Mouse (Mus musculus) kidney, postnatal 14 days (tissue): ENCODE results near the gene Txn1.

Source experiments
- DNase-seq: peaks from one replicate; pipeline ENCODE4 v3.0.0; 2022; ENCODE audit warnings: mixed read lengths

Gene Txn1

DNA sequence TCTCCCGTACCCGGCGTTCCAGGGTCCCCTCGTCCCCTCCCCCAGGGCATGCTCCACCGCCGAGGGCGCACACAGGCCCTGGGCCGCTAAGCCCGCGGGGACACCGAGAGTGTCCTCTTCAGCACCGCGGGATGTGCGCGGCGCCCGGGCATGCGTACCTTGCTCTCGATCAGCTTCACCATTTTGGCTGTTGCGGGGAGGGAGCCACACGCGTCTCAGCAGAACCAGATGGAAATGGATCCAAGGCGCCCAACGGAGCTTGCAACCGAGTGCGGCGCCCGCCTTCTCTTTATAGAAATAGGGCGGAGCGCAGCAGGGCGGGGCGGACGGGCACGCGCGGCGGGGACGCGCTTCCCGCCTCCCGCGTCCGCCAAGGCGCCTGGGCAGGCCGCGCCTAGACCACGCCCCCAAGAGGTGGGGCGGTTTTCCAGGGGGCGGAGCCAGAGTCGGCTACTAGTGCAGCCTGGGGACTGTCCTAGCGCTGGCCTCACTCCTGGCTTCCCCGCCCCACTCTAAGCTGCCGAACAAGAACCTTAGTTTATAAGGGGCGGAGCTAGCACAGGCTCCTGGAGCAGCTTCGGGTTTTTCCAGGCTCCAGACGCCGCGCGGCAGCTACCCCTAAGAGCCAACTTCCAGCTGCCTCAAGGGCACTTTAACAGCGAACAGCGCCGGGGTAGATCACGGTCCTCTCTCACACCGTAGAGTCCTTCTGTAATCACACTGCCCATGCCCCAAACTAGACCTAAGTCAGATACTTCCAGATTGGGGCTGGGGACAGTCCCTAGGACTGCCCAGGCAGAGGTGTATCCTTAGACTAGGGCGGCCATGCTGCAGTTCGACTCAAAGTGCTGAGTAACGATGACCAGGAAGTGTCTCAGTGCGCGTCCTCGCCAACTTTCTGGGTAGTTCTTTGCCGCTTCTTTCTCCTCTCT lies at the start of gene Txn1:
Gene Txn1, minus strand, starts transcription at position 383 of the 932 bp plus-strand sequence.
- DNase-seq = peak; percentile 99

DNA sequence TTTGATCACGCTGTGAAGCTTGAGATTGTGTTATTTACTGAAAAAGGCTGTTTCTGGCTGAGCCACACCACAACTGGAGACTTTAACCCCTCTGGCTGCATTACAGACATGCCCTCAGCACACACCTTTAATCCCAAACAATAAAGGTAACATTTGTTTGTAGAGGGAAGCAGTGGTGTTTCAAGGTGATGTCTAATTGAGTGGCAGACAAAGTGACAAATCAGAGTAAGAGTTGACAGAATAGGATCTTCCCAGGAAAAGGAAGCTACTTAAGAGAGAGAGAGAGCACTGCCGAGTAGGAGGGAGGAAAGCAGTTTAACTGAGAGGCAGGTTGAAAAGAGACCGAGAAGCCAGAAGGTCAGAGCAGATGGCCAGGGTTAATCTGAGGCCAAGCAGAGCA lies 47.3 kb upstream of the Txn1 start:
- no peak for DNase-seq

DNA sequence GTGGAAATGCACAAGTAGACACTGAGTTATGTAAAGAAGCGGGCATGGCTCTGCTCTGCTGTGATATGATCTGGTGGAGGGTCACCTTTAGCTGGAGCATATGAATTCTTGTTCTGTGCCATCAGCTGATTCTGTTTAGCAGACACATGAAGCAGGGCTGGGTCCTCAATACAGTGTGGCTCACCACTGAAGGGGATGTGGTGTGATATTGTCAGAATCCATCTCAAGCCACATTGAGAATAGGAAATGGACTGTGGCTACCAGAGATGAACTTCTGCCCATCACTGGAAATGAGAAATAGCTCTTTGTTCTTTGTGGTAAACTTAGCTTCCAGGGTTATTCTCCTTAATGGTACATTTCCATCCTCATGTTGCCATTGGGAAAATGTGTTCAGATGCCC lies 35.2 kb upstream of the Txn1 start:
- no peak for DNase-seq

DNA sequence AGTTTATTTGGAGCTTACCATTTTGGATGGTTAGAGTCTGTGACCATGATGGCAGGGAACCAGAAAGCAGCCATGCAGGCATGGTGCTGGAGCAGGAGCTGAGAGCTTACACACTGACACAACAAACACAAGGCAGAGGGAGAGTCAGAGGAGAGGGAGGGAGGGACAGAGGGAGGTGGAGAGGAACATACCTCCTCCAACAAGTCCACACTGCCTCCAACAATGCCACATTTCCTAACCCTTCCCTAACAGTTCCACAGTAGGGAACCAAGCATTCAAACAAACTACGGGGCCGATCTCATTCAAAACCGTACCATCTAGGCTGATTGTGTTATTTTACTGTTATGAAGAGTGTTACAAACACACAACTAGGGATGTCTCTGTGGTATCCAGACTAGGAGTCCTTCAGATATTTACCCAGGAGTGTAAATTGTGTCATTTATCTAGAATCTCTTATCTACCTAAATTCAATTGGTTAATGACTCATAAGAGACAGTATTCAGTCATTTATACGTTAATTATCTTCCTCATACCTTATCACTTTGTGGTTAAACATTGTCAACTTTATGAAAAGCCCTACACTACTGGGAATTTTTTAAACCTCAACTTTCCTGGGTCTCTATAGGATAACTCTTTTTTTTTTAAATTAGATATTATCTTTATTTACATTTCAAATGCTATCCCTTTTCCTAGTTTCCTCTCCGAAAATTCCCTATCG lies 18.3 kb upstream of the Txn1 start:
- no peak for DNase-seq

DNA sequence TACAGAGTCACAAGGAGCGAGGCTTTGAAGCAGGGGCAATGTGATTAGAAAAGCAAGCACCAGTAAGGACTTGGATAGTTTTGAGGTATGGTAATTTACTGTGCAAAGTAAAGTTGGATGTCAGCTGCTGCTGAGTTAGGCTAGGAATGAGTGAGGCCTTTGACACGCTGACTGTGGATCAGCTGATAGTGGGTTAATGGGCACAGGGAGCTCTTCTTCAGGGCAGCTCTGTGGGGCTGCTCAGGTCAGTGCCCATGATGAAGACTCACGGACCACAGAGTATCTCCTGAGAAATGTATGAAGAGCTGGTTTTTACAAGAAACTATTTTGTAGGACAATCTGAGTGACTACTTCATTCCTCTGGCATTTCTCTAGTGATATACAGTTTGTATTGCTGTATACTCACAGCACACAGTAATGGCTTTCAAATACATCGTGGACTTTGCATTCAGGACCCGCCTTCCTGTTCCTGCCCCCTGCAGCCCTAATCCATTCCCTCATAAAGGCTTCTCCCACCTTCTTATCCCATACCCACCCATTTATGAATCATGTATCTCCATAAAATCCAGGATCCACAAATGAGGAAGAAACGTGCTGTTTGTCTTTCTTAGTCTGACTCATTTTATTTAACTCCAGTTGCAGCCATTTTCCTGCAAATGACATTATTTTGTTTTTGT lies 17.5 kb upstream of the Txn1 start:
- DNase-seq = no peak

DNA sequence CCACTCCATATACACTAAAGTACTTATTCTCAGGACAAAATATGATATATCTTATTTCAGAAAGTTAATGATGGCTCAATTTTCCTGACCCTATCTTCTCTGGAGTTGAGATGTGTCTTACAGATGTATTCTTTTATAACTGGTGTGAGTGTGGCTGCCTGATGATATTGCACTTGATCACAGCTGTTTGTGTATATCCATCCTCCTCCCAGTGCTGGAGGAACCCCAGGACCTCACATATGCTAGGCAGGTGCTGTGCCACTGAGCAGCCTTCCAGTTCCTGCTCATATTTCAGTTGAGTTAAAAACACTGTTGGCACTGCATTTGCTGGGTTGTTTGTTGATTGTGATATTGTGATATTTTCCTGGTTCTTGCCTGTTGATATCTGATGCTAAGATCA lies 14.1 kb upstream of the Txn1 start:
- DNase-seq = no peak

DNA sequence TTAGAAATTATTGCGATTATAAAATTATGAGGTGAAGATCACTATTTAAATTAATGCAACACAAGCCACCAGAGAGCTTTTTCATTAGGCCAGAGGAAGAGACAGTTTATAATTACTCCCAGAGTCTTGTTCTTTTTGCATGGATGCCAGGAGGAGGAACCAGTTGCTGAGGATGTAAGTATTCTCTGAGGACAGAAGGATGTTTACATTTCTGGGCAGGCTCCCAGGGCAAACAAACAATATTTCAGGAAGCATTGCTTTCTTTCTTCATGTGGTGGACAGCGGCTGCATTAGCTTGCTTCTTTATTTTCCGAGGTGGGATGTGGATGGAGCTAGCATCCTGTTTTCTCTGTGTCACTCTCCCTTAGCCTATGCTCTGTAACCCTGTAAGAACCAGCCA lies 11.0 kb upstream of the Txn1 start:
- no peak for DNase-seq

DNA sequence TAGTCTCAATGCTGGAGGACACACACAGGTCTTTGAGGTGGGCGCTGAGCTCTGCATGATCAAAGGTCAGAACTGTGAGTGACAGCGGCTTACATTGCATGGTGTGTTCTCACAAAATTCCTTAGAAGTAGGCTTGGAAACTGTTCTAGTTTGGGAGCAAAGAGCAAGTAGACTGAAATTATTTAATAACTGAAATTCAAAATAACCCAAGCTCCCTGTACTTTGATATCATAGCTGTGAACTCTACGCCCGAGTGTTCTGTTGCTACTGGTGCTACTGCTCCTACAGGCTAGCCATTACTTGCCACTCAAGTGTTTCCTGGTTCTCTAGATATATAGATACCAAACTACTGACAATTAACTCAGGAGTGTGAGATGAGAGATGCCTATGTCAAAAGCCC lies 9.3 kb upstream of the Txn1 start:
- DNase-seq = no peak

DNA sequence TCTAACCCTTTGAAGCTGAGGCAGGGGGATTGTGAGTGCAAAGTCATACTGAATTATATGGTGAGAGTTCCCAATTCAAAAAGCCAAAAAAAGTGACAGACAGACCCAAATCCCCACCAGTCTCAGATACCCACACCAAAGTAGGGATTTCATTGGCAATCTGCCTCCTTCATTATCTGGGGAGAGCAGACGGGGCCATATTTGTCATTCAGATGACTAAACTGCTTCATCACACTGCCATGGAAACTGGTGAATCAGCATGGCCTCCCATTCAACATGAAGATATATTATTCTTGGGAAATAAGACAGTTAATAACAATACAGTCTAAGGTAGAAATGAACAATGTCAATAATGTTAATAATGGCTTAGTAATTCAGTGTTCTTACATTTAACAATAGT lies 7.9 kb upstream of the Txn1 start:
- DNase-seq = no peak

DNA sequence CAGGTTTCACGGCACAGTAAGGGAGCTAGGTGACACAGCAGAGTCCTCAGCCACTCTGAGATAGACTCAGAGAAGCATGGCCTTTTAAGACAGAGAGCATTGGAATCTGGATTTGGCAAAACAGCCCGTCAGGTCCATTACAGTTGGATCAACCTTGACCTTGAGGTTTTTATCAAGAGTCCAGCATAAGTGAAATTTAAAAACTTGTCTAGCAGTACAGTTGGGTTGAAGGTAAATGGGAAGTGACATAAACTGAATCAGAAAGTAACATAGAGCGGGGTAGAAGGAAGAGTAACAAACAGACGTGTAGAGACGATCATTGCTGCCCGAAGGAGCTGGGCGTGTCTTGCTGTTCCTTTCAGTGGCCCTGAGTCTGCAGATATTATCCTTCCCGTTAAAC lies 2.8 kb upstream of the Txn1 start:
- no peak for DNase-seq

DNA sequence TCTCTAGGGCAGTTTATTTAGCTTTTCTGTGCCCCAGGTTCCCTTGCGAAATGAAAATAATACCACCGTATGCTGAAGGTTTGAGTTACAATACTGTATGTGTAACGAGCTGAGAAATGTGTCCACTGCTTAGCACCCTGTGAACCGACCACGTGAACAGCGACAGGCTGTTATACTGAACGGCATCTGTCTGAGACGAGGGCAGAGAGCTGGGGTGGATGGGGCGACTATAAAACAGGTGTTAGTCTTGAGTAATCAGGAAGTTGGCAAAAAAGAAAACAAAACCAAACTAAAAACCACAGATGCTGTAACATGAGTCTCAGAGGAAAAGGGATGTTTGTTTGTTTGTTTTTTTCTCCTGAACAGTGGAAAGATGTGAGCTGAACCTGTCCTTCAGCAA lies 1.9 kb upstream of the Txn1 start:
- no peak for DNase-seq

DNA sequence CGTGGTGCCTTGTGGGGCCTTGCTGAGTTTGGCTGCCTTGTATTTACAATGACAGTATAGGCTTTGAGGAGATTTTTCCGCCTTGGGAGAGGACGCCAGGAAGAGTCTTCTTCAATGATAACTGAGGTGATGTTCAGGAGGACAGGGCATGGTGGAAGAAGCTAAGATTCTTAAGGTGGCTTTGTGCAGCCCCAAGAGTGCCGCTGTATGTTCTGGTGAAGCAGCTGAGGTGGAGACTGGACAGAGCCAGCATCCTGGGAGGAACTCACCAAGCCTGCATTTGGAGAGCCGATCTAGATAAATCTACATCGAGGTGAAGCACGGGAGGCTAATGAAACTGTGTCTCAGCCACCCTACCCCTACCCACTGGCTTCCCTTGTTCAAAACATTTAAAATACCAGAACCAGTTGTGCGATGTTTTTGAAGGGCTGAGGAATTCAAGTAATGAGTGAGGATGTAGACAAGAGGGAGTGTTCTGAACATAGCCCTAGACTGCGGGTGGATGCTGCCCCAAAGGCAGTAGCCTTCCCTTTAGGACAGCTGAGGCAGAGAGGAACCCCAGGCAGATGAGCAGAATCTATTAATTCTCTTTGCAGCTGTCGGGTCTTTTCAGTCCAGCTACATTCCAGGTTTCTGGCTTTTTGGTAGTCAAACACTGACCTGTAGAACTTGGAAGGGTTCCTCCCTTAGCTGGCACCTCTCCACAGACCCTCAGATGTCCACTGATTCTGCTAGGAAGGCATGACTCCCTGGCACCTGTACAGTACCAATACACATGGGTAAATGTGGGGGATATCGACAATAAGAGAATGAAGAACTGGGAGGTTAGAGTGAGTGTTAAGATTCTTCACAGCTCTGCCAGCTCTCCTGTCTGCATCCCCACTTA lies 1.2 kb upstream of the Txn1 start:
- DNase-seq = no peak

DNA sequence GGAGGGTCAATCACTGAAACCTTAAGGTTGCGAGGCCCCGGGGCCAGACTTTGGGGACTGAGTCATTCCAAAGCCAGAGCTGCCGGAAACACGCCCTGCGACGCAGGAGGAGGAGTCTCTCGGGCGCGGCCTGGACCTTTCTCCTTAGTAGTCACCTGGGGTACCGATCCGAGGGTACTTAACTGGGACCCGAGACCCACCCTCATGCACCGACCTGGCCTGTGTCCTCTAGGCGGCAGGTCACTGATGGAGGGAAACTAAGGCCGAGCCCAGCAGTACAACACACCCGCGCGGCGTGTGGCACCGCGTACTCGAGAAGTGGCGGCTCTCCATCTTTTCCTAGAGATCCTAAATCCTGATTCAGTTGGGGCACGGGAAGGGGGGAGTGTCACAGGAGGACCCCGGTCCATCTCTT lies 660 bp downstream of the Txn1 start:
- DNase-seq = peak; percentile 80

DNA sequence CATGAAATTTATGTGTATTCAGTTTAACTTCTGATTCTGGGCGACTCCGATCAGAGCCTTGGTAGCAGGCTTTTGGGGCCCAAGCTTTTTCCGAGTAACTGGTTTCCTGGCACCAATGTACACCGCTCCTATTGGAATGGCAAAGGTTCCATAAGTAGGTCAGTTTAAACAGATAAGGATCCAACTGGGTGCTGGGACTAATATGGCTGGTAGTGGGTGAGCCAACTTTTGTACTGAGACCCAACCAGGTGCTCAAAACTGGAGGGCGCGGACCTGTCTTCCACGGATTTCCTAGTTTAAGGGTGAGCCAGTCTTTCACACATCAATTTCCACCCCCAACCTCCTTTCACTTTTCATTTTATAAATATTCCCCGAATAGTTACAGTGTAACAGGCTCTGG lies 1.2 kb downstream of the Txn1 start:
- DNase-seq = no peak

DNA sequence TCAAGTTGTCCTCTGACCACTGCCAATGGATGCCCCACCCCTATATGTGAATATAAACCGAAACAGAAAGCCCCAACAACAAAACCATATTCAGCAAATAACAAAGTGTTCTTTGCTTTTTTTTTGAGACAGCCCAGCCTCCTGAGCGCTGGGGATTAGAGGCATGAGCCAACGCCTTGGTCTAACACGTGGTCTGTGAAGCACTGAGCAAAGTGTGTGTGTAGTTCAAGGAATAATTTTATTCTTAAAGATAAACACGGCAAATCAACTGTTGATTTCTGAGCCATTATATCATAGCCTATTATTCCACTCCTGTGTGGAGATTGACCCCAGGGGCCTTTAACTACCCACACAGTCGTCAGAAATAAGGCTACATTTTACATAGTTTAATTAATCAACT lies 1.6 kb downstream of the Txn1 start:
- no peak for DNase-seq

DNA sequence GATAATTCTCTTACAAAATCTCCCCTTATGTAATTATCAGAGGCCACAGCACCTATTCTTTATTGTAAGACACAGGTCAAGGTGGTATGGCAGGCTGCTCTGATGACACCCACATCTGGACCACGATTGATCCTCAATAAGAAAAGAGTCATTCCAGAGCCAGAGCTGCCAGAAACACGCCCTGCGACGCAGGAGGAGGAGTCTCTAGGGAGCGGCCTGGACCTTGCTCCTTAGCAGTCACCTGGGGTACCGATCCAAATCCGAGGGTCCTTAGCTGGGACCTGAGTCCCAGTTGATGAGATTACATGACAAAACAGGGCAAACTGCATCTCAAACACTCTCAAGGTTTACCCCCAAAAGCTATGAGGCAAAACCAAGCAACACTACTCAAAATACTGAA lies 2.4 kb downstream of the Txn1 start:
- no peak for DNase-seq

DNA sequence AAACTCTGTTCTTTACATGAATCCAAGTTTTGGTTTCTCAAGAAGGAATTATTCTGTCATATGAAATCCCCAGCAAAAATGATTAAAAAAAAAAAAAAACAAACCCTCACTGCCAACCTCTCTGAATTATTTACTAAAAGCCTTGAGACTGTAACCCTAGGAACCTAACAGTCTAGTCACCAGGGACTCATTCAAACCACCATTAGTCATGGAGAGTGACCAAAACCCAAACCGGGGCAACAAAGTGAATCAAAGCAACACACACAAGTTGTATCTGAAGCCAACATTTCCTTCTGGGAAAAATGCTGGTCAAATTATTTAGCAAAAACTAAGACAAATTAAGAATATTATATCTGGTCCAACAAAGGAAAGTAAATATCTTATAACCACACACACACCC lies 3.3 kb downstream of the Txn1 start:
- no peak for DNase-seq

DNA sequence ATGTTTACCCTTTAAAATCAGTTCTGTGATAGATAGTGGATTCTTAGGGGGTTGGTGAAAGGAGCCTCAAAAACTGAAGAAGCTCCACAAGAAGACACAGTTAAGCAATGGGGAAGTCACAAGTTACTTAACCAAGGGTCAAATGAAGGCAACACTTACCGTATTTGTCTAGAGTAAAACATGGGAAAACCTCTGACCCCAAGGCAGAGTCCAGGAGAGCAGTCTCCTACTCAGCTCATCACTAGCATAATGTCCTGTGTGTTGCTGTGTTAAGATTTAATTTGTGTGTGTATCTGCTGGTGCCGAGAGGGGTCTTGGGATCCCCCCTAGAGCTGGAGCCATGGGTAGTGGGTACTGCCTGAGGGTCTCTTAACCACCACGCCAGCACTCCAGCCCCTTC lies 3.8 kb downstream of the Txn1 start:
- DNase-seq = no peak

DNA sequence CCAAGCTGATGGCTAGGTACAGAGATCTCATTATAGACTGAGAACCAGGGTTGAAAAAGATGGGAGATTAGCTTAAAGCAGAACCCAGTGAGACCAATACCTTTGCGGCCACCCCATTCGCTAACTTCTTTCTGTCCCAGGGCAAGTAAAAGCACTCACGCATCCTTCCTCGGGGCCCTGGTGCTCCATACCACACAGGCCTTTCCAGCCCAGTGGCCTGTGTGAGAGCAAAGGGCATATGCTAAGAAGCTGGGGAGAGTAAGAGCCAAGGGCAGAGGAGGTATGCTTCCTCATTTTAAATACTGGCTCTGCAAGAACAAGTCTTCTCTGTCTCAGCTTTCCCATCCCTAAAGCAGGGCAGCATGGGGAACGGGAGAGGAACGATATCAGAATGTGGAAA lies 6.3 kb downstream of the Txn1 start:
- DNase-seq = peak; percentile 66

DNA sequence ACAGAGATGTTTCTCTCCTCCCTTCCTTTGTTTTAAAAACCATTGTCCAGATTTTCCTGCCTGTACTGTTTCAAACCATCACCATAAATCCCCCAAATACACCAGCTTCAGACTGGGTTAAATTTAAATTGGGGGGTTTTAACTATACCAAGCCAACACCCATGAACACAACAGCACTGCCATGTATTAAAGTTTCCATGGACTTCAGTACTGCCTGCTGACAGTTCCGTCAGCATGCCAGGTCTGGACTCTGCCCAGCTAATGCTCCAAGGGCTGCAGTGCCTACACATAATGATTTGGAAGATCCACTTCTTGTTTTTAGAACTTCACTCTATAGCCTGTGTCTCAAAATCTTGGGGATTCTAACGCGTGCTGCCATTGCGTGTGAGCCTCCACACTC lies 8.7 kb downstream of the Txn1 start:
- no peak for DNase-seq

DNA sequence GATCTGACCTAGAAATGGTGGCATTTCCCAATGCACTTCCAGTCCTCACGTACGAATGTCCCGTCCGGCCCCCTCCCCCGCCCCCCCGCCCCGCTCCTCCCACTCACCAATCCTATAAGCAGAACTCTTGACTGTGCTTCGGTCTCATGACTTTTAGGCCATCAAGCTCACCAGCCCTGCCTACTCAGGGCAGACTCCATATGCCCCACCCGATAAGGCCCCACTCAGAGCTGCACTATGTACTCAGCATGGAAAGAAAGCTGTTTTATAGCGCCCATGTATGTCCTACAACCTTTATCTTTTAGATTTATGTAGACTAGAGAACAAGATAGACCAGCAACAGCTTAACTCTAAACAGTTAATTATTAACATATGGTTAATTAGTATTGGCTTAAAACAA lies 9.2 kb downstream of the Txn1 start:
- DNase-seq = no peak

DNA sequence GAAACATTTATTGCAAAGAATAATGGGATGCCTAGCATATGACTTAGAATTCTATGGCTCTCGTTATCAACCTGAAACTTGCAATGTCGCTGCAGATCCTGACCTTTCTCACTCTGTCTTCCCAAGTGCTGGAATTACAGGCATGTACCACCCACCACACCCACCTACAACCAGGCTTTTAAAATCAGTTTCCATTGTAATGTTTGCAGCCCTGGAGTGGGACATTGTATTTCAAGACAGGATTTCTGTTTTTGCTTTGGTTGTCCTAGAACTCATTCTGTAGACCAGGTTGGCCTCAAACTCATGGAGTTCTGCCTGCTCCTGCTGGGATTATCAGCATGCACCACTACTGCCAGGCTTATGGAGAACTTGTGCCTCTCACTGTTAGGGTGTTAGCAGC lies 13.3 kb downstream of the Txn1 start:
- DNase-seq = no peak

DNA sequence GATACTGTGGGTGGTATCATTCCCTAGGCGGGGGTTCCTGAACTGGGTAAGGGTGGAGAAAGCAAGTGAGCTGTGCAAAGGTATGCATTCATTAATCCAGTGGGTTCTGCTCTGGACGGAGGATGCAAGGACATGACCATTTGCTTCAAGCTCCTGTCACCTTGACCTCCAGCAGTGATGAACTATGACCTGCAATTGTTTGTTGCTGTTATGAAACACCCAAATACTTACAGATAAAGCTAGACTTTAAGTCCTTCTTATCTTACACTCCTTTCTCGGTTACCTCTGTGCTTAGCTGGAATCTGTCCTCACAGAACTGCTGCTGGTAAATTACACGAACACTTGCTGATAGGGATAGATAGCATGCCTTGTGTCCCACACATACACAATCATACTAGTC lies 15.6 kb downstream of the Txn1 start:
- DNase-seq = no peak
